Mouse (Mus musculus) hindbrain, embryonic 16.5 days (tissue): ENCODE results near the gene Swt1. TPM values are rescaled to one million over a fixed set of nuclear protein-coding genes. Genes with fewer than 3 reads are reported as not detected.
"Not testable (repeated sequence)": the region's sequence is repeated elsewhere in the genome, so short reads cannot be mapped to it uniquely, and the experiment has no call there.

ENCODE experiments used
- ATAC-seq: fragments of 200-750 bp; cut with Nextera tagmentation; 2 replicates; pipeline ENCODE4 v1.8.0; 2017; ENCODE audit warnings: moderate TSS enrichment, moderate library complexity
- H3K27ac ChIP-seq: fragments of 300-500 bp; sonication (generic); 2 replicates; pipeline ENCODE4 v1.5.1; 2014; ENCODE audit warnings: low read depth, mild to moderate bottlenecking, control low read depth, low read length, moderate library complexity
- H3K27me3 ChIP-seq: fragments of 300-500 bp; sonication (generic); replicated peaks from 2 replicates; pipeline ENCODE4 v1.6.1; 2014; ENCODE audit warnings: low read length; ENCODE audit not compliant: control insufficient read depth, insufficient read depth
- H3K36me3 ChIP-seq: fragments of 300-500 bp; sonication (generic); 2 replicates; pipeline ENCODE4 v1.6.1; 2014; ENCODE audit warnings: mild to moderate bottlenecking, low read length, moderate library complexity, mixed read lengths; ENCODE audit not compliant: control insufficient read depth, insufficient read depth
- H3K4me1 ChIP-seq: fragments of 300-500 bp; sonication (generic); 2 replicates; pipeline ENCODE4 v1.6.1; 2014; ENCODE audit warnings: low read depth, low read length; ENCODE audit not compliant: control insufficient read depth, insufficient read depth
- H3K4me2 ChIP-seq: fragments of 300-500 bp; sonication (generic); 2 replicates; pipeline ENCODE4 v1.6.1; 2014; ENCODE audit warnings: mild to moderate bottlenecking, low read length, control low read depth, moderate library complexity
- H3K4me3 ChIP-seq: fragments of 300-500 bp; sonication (generic); 2 replicates; pipeline ENCODE4 v1.5.1; 2014; ENCODE audit warnings: mild to moderate bottlenecking, low read length, control low read depth, moderate library complexity
- H3K9ac ChIP-seq: fragments of 300-500 bp; sonication (generic); 2 replicates; pipeline ENCODE4 v1.6.1; 2014; ENCODE audit warnings: low read depth, mild to moderate bottlenecking, control low read depth, low read length, moderate library complexity
- H3K9me3 ChIP-seq: fragments of 300-500 bp; sonication (generic); 2 replicates; pipeline ENCODE4 v1.6.1; 2014; ENCODE audit warnings: mild to moderate bottlenecking, low read length, moderate library complexity; ENCODE audit not compliant: control insufficient read depth
- WGBS: fragments of 180-500 bp; shearing (Covaris S2); extraction: QIAGEN DNeasy Blood & Tissue Kit; methylation state at CpG from one replicate; pipeline ENCODE4 v1.1.7; 2014; 5-methylcytosine and 5-hydroxymethylcytosine counted together
- polyA plus RNA-seq: library from polyadenylated mRNA; unstranded; fragments of >200 nt; fragmentation: Nextera tagmentation; extraction: Ambion mirVana; gene quantifications from 2 replicates; pipeline ENCODE4 v1.2.1, GENCODE M21; 2015

Gene Swt1
- polyA plus RNA-seq, 1 experiment from 2014 or later = 12.6 TPM

- H3K9me3 ChIP-seq, H3K4me2 ChIP-seq, H3K27ac ChIP-seq, ATAC-seq, H3K27me3 ChIP-seq, H3K9ac ChIP-seq, H3K4me3 ChIP-seq: not testable (repeated sequence)
- peaks cover 19% of the 10 kb centered on the region for H3K4me1 ChIP-seq
- WGBS = 78% methylated on average over 4 of the region's 4 CpGs
- peaks cover 20% of the 10 kb centered on the region for H3K36me3 ChIP-seq
Observed at GRCm38 (mm10) chr1:151348293-151348692, 80.0 kb downstream of the Swt1 start.

- Histone ChIP-seq H3K27ac (no peak overlapping the region), H3K4me1 (peaks cover 26% of the 10 kb centered on the region), H3K4me2 (peak overlapping the region; percentile 78), H3K9ac (0 out of 2 replicates have a peak overlapping the region, but pooled peaks have one; percentile 5), H3K36me3 (peaks cover 5% of the 10 kb centered on the region; the same call in 1 of the 2 replicates), H3K9me3 (no peaks in the 10 kb centered on the region), H3K4me3 (peak overlapping the region; percentile 88), H3K27me3 (no peaks in the 10 kb centered on the region)
- no peak for ATAC-seq
- WGBS = 43% methylated on average over 6 of the region's 6 CpGs
Observed at GRCm38 (mm10) chr1:151346681-151347127, 81.6 kb downstream of the Swt1 start.

GRCm38 (mm10) chr1:151345863-151346195 is 82.4 kb downstream of the Swt1 start:
- Histone ChIP-seq H3K4me3 (peak overlapping the region; percentile 88), H3K9me3 (no peaks in the 10 kb centered on the region), H3K27me3 (no peaks in the 10 kb centered on the region), H3K4me1 (peaks cover 26% of the 10 kb centered on the region), H3K36me3 (no peaks in the 10 kb centered on the region), H3K4me2 (peak overlapping the region; percentile 78), H3K9ac (no peak overlapping the region; the same call in 1 of the 2 replicates), H3K27ac (no peak overlapping the region)
- ATAC-seq = no peak

- ATAC-seq = peak; percentile 88
- Histone ChIP-seq H3K36me3 (no peaks in the 10 kb centered on the region), H3K9me3 (no peaks in the 10 kb centered on the region), H3K4me1 (peaks cover 26% of the 10 kb centered on the region), H3K27me3 (no peaks in the 10 kb centered on the region), H3K27ac (peak overlapping the region; percentile 96), H3K9ac (peak overlapping the region; percentile 98), H3K4me3 (peak overlapping the region; percentile 88), H3K4me2 (peak overlapping the region; percentile 78)
- under 1% methylated on average over 55 of the region's 55 CpGs for WGBS
Observed at GRCm38 (mm10) chr1:151345109-151345862, 83.0 kb downstream of the Swt1 start.

DNA sequence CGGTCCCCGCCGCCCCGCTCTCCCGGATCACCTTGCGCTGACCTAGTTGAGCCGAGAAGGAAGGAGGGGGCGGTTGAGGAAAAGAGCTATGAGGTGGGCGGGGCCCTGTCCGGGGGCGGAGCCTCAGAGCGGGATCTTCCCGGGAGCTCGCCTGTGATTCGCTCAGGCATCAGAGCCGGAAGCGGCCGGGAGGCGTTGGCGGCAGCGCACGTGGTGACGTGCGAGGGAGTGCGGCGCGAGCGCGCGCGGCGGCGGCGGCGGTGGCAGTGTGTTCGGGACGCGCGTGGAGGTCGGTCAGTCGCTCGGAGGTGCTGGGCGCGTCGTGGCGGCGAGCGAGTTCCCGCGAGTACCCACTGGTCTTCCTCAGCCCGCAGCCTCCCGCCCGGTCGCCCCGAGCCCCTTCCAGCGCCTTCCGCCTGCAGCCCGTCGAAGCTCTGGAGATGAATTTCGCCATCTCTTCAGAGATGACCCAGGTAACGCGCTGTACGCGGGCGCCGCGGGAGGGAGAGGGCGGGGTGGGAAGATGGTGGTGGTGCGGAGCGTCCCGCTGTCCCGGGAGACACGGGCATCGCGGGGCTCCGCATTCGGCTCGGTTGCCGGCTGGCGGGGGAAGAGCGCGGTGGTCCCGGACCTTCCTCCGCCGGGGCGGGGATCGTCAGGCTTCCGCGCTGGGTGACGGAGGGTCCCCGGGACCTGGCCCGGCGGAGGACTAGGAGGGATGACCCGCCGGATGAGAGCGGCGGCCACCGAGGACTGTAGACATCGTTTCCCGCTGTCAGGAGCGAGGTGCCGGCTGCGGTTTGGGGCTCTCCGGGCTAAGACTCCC is 83.8 kb downstream of the Swt1 start, which contains the start of gene Ivns1abp:
Gene Ivns1abp, plus strand, starts transcription at position 195 of the 826 bp plus-strand sequence.
- ATAC-seq = peak; percentile 96
- H3K4me3 ChIP-seq = peak within 1 kb of the TSS; percentile 88
- peaks cover 26% of the 10 kb centered on the region for H3K4me1 ChIP-seq
- H3K36me3 ChIP-seq = no peaks in the 10 kb centered on the region
- under 1% methylated on average over 93 of the region's 104 CpGs for WGBS
- no peaks in the 10 kb centered on the region for H3K27me3 ChIP-seq
- no peaks in the 10 kb centered on the region for H3K9me3 ChIP-seq
- H3K4me2 ChIP-seq = peak within 1 kb of the TSS; percentile 78
- H3K27ac ChIP-seq = peak within 1 kb of the TSS; percentile 96
- peak within 1 kb of the TSS; percentile 98 for H3K9ac ChIP-seq

DNA sequence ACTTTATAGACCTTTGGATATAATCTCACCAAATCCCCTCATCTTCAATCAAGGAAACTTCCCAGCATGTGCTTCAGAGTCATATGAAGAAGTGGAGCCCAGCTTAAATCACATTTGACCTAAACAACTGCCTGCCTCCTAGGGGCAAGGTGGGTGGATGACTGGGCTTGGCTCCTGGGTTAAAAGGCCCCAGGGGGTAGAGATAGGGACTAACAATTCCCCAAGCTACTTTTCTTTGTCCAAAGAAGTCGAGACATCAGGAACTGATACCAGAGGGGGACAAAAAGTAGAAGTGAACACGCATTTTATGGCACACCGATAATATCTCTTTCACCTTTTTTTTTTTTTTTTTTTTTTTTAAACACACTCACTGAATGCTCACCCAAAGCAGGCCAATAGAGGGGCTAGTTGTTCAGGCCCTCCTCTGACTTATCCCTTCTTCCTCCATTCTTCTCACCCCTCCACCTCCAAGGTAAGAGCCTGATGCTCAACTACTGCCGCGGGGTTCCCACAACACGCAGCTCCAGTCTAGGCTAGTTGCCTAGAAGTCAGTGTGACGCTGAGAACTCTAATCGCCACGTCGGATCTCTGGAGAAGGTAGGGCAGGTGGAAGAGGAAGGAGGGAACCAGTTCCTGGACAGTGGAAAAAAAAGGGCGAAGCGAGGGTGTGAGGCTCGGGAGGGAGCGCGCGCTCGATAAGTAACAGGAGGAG is 84.5 kb downstream of the Swt1 start:
- WGBS = under 1% methylated on average over 17 of the region's 17 CpGs

DNA sequence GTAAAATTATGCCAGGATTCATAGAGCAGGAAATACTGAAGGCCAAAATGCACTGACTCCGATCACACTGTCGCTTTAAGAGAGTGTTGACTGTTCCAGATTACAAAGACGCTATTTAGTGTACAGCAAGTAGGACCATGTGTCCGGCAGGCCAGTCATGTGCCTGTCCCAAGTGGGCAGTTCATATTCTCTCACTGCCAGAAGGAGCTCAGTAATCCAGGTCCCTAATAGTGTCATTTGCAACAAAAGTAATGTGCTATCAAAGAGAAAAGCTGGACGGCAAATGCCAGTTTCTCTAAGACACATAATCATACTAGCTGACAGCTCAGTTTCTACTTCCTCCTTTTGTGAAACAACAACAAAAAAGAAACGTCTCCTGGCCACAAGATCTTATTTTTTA is 85.3 kb downstream of the Swt1 start:
- Histone ChIP-seq H3K9ac (no peak overlapping the region), H3K27me3 (no peaks in the 10 kb centered on the region), H3K4me1 (peaks cover 24% of the 10 kb centered on the region), H3K27ac (no peak overlapping the region), H3K4me3 (no peak overlapping the region), H3K9me3 (no peaks in the 10 kb centered on the region), H3K4me2 (peak overlapping the region; percentile 78), H3K36me3 (no peaks in the 10 kb centered on the region)
- WGBS = 22% methylated on average over 6 of the region's 6 CpGs
- ATAC-seq = no peak

More for the DNA sequence above, 84.5 kb downstream of the Swt1 start:
- peak overlapping the region; percentile 83 for H3K27ac ChIP-seq
- no peaks in the 10 kb centered on the region for H3K36me3 ChIP-seq
- H3K9ac ChIP-seq = peak overlapping the region; percentile 78
- no peaks in the 10 kb centered on the region for H3K27me3 ChIP-seq
- H3K4me2 ChIP-seq = peak overlapping the region; percentile 78
- H3K4me1 ChIP-seq = peaks cover 26% of the 10 kb centered on the region
- peak overlapping the region; percentile 88 for H3K4me3 ChIP-seq
- ATAC-seq = no peak
- no peaks in the 10 kb centered on the region for H3K9me3 ChIP-seq

- Histone ChIP-seq H3K4me2 (no peak overlapping the region), H3K27ac (no peak overlapping the region), H3K27me3 (no peaks in the 10 kb centered on the region), H3K36me3 (no peaks in the 10 kb centered on the region), H3K9me3 (no peaks in the 10 kb centered on the region), H3K9ac (no peak overlapping the region), H3K4me3 (no peak overlapping the region), H3K4me1 (peaks cover 24% of the 10 kb centered on the region)
- WGBS = 62% methylated on average over 3 of the region's 3 CpGs
- no peak for ATAC-seq
Observed at GRCm38 (mm10) chr1:151342311-151342710, 85.9 kb downstream of the Swt1 start.
